Mouse (Mus musculus): Measurements from ENCODE around the gene Rnh1.

Rnh1 gene

GRCm38 (mm10) chr7:141172116-141173006 is at the start of gene Rnh1:
TSS of gene Rnh1 (minus strand) at chr7:141172857.
- DNase-seq (ENCODE audit: low read depth) = peak; percentile 79

GRCm38 (mm10) chr7:141222126-141222467 is 49.4 kb upstream of the Rnh1 start:
- DNase-seq (ENCODE audit: low read depth) = no peak

- DNase-seq (ENCODE audit: low read depth) = peak; percentile 97
These were observed 48.8 kb upstream of the Rnh1 start for GRCm38 (mm10) chr7:141221249-141222125.

- no peak for DNase-seq (ENCODE audit: low read depth)
These were observed 47.7 kb upstream of the Rnh1 start for GRCm38 (mm10) chr7:141220377-141220776.

GRCm38 (mm10) chr7:141219558-141220099 is 47.0 kb upstream of the Rnh1 start:
- no peak for DNase-seq (ENCODE audit: low read depth)

- DNase-seq (ENCODE audit: low read depth) = no peak
These were observed 46.0 kb upstream of the Rnh1 start for GRCm38 (mm10) chr7:141218557-141219133.

GRCm38 (mm10) chr7:141218141-141218540 is 45.5 kb upstream of the Rnh1 start:
- no peak for DNase-seq (ENCODE audit: low read depth)

GRCm38 (mm10) chr7:141217343-141218013 is 44.8 kb upstream of the Rnh1 start:
- DNase-seq (ENCODE audit: low read depth) = no peak

GRCm38 (mm10) chr7:141216894-141217293 is 44.2 kb upstream of the Rnh1 start:
- no peak for DNase-seq (ENCODE audit: low read depth)

- peak; percentile 42 for DNase-seq (ENCODE audit: low read depth)
These were observed 43.5 kb upstream of the Rnh1 start for GRCm38 (mm10) chr7:141215880-141216733.

- DNase-seq (ENCODE audit: low read depth) = peak; percentile 95
These were observed 42.6 kb upstream of the Rnh1 start, which contains the start of gene Rassf7 for GRCm38 (mm10) chr7:141215101-141215879. TSS of gene Rassf7 (plus strand) at chr7:141215860.

- no peak for DNase-seq (ENCODE audit: low read depth)
These were observed 41.7 kb upstream of the Rnh1 start for GRCm38 (mm10) chr7:141214310-141214709.

- no peak for DNase-seq (ENCODE audit: low read depth)
These were observed 41.1 kb upstream of the Rnh1 start, which contains the start of gene Lmntd2 for GRCm38 (mm10) chr7:141213605-141214235. TSS of gene Lmntd2 (minus strand) at chr7:141214080.

- DNase-seq (ENCODE audit: low read depth) = no peak
These were observed 40.5 kb upstream of the Rnh1 start for GRCm38 (mm10) chr7:141213133-141213532.

- DNase-seq (ENCODE audit: low read depth) = no peak
These were observed 38.0 kb upstream of the Rnh1 start for GRCm38 (mm10) chr7:141210606-141211131.

GRCm38 (mm10) chr7:141210137-141210536 is 37.5 kb upstream of the Rnh1 start:
- no peak for DNase-seq (ENCODE audit: low read depth)

- DNase-seq (ENCODE audit: low read depth) = no peak
These were observed 36.9 kb upstream of the Rnh1 start for GRCm38 (mm10) chr7:141209526-141209925.

- DNase-seq (ENCODE audit: low read depth) = no peak
These were observed 33.7 kb upstream of the Rnh1 start for GRCm38 (mm10) chr7:141206182-141206937.

Measured in c-Kit-positive CD71-negative TER-119-negative erythroid progenitor cells, embryonic 14.5 days (primary cell).